Mouse (Mus musculus): ENCODE measurements at regions not wholly inside any gene's neighbourhood (a gene's known extent, or its start where the extent isn't known, plus 50 kb on each side); places are given as distances from the start of the nearest gene placed in this dataset.

GRCm38 (mm10) chr10:53435181-53435874, 55.6 kb upstream of the Cep85l start:
- no peak for DNase-seq (ENCODE audit: low read depth, low spot score)

GRCm38 (mm10) chr10:53434376-53435171, 54.8 kb upstream of the Cep85l start:
- DNase-seq (ENCODE audit: low read depth, low spot score) = peak; percentile 53

GRCm38 (mm10) chr10:53432794-53433193, 53.0 kb upstream of the Cep85l start:
- DNase-seq (ENCODE audit: low read depth, low spot score) = no peak

GRCm38 (mm10) chr10:53429539-53430344, 50.0 kb upstream of the Cep85l start:
- no peak for DNase-seq (ENCODE audit: low read depth, low spot score)

All from embryo, embryonic 11.5 days (tissue).